Mouse (Mus musculus) CH12.LX (cell line): ENCODE data around the gene Mael.

ENCODE experiments used
- CTCF ChIP-seq, 2 experiments: IDR thresholded peaks in 1 of 2; conservative IDR thresholded peaks in 1 of 2; 2 replicates each; pipeline ENCODE4 v1.5.1; 2011 to 2012; ENCODE audit warnings: low read depth in 2 of 2, low read length in 2 of 2, improper control_type of control experiment in 1 of 2, inconsistent platforms in 1 of 2, mild to moderate bottlenecking in 1 of 2, moderate library complexity in 1 of 2
- MAFK ChIP-seq: IDR thresholded peaks from 2 replicates; pipeline ENCODE4 v1.6.1; 2011; ENCODE audit warnings: low read length, improper control_type of control experiment; ENCODE audit not compliant: insufficient replicate concordance
- NRF1 ChIP-seq: IDR thresholded peaks from 2 replicates; pipeline ENCODE4 v1.6.1; 2014; ENCODE audit warnings: low read depth, mild to moderate bottlenecking, inconsistent platforms, low read length, improper control_type of control experiment, moderate library complexity
- PAX5 ChIP-seq: IDR thresholded peaks from 2 replicates; pipeline ENCODE4 v1.6.1; 2012; ENCODE audit warnings: low read length, inconsistent platforms, mixed read lengths
- POLR2A ChIP-seq: IDR thresholded peaks from 2 replicates; pipeline ENCODE4 v1.6.1; 2011; ENCODE audit warnings: low read depth, mild to moderate bottlenecking, improper control_type of control experiment, low read length
- SIN3A ChIP-seq: IDR thresholded peaks from 2 replicates; pipeline ENCODE4 v1.6.1; 2012; ENCODE audit warnings: low read length, improper control_type of control experiment, inconsistent platforms

DNA sequence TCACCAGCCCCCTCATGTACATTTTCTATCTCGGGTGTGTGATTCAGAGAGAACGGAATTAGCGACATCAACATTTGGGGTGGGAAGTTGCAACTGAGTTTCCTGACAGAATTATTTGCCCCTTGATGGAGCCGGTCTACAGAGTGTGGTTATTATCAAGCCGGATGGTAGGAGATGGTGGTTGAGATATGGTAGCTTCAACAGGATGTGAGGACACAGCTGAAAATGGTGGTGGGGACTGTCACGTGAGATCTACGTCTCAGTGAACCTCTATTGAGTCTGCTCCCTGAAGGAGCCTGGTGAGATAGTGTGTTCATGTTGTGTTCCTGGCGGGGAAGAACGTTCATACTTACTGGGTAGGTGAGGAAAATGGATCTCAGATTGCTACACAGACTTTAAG, 28.4 kb upstream of the Mael start:
- no peak for TF ChIP-seq MAFK
- no peak for TF ChIP-seq POLR2A
- no peak for TF ChIP-seq NRF1
- no peak for TF ChIP-seq PAX5
- no peak for TF ChIP-seq SIN3A
- TF ChIP-seq CTCF (conservative IDR thresholded peaks at IDR 0.05 in 1 of 2, IDR thresholded peaks at IDR 0.05 in 1 of 2; ENCODE audit: low read depth in 2 of 2, low read length in 2 of 2): no peak
